Mouse (Mus musculus): ENCODE measurements around the gene Ncf2. TPM values are rescaled to one million over a fixed set of nuclear protein-coding genes. Genes with fewer than 3 reads are reported as not detected.
"Not testable (repeated sequence)": the region's sequence is repeated elsewhere in the genome, so short reads cannot be mapped to it uniquely, and the experiment has no call there.

Ncf2 gene
- polyA plus RNA-seq, 2 experiments, result 5.2 to 6.8 TPM

- no peaks in the 10 kb centered on the region for H3K9me3 ChIP-seq (ENCODE audit: control insufficient read depth, low read length)
- no peak overlapping the region for H3K4me2 ChIP-seq (replicated peaks; ENCODE audit: low read depth, low read length, severe bottlenecking)
- H3K4me1 ChIP-seq (ENCODE audit: control insufficient read depth, insufficient read depth, low read length), result no peaks in the 10 kb centered on the region
- DNase-seq (ENCODE audit: low spot score) (no peak), ATAC-seq (ENCODE audit: low FRiP score, low read depth) (no peak)
- no peaks in the 10 kb centered on the region for H3K36me3 ChIP-seq (ENCODE audit: control insufficient read depth, insufficient read depth, low read length)
- no peaks in the 10 kb centered on the region for H3K27me3 ChIP-seq (ENCODE audit: control insufficient read depth, insufficient read depth, low read length)
- WGBS, result 95% methylated on average over 8 of the region's 8 CpGs
- no peak for TF ChIP-seq POLR2A (IDR thresholded peaks at IDR 0.05; ENCODE audit: borderline replicate concordance, extremely low read depth, insufficient read depth, insufficient read length)
- H3K4me3 ChIP-seq (replicated peaks; ENCODE audit: low read length), result no peak overlapping the region
- H3K9ac ChIP-seq (ENCODE audit: low read depth, low read length, severe bottlenecking), result no peak overlapping the region
- H3K27ac ChIP-seq (replicated peaks; ENCODE audit: low read depth, low read length), result no peak overlapping the region
Observed at GRCm38 (mm10) chr1:152784620-152785019, 15.4 kb upstream of the Ncf2 start.

GRCm38 (mm10) chr1:152785446-152785845 is 14.5 kb upstream of the Ncf2 start:
- H3K9ac ChIP-seq (ENCODE audit: low read depth, low read length, severe bottlenecking); H3K4me2 ChIP-seq (replicated peaks; ENCODE audit: low read depth, low read length, severe bottlenecking); H3K4me1 ChIP-seq (ENCODE audit: control insufficient read depth, insufficient read depth, low read length); DNase-seq (ENCODE audit: low spot score); H3K36me3 ChIP-seq (ENCODE audit: control insufficient read depth, insufficient read depth, low read length); H3K27me3 ChIP-seq (ENCODE audit: control insufficient read depth, insufficient read depth, low read length); H3K4me3 ChIP-seq (replicated peaks; ENCODE audit: low read length); H3K9me3 ChIP-seq (ENCODE audit: control insufficient read depth, low read length); ATAC-seq (ENCODE audit: low FRiP score, low read depth); H3K27ac ChIP-seq (replicated peaks; ENCODE audit: low read depth, low read length): not testable (repeated sequence)
- 77% methylated on average over 3 of the region's 3 CpGs for WGBS

- H3K36me3 ChIP-seq (ENCODE audit: control insufficient read depth, insufficient read depth, low read length), result no peaks in the 10 kb centered on the region
- no peak overlapping the region for H3K4me2 ChIP-seq (replicated peaks; ENCODE audit: low read depth, low read length, severe bottlenecking)
- 87% methylated on average over 4 of the region's 4 CpGs for WGBS
Observed at GRCm38 (mm10) chr1:152786953-152787352, 13.0 kb upstream of the Ncf2 start.

GRCm38 (mm10) chr1:152788121-152788660 is 11.8 kb upstream of the Ncf2 start:
- H3K36me3 ChIP-seq (ENCODE audit: control insufficient read depth, insufficient read depth, low read length), result no peaks in the 10 kb centered on the region
- H3K4me3 ChIP-seq (replicated peaks; ENCODE audit: low read length), result no peak overlapping the region
- TF ChIP-seq POLR2A (IDR thresholded peaks at IDR 0.05; ENCODE audit: borderline replicate concordance, extremely low read depth, insufficient read depth, insufficient read length), result no peak
- ATAC-seq (ENCODE audit: low FRiP score, low read depth), result no peak
- no peak for DNase-seq (ENCODE audit: low spot score)
- H3K27ac ChIP-seq (replicated peaks; ENCODE audit: low read depth, low read length), result no peak overlapping the region
- no peaks in the 10 kb centered on the region for H3K27me3 ChIP-seq (ENCODE audit: control insufficient read depth, insufficient read depth, low read length)
- no peaks in the 10 kb centered on the region for H3K9me3 ChIP-seq (ENCODE audit: control insufficient read depth, low read length)
- WGBS, result 31% methylated on average over 4 of the region's 4 CpGs
- H3K4me1 ChIP-seq (ENCODE audit: control insufficient read depth, insufficient read depth, low read length), result no peaks in the 10 kb centered on the region
- H3K9ac ChIP-seq (ENCODE audit: low read depth, low read length, severe bottlenecking), result no peak overlapping the region
- H3K4me2 ChIP-seq (replicated peaks; ENCODE audit: low read depth, low read length, severe bottlenecking), result no peak overlapping the region

More at GRCm38 (mm10) chr1:152786953-152787352, 13.0 kb upstream of the Ncf2 start:
- H3K27ac ChIP-seq (replicated peaks; ENCODE audit: low read depth, low read length), result no peak overlapping the region
- no peak overlapping the region for H3K9ac ChIP-seq (ENCODE audit: low read depth, low read length, severe bottlenecking)
- no peaks in the 10 kb centered on the region for H3K27me3 ChIP-seq (ENCODE audit: control insufficient read depth, insufficient read depth, low read length)
- no peaks in the 10 kb centered on the region for H3K4me1 ChIP-seq (ENCODE audit: control insufficient read depth, insufficient read depth, low read length)
- no peak for ATAC-seq (ENCODE audit: low FRiP score, low read depth)
- no peaks in the 10 kb centered on the region for H3K9me3 ChIP-seq (ENCODE audit: control insufficient read depth, low read length)
- DNase-seq (ENCODE audit: low spot score), result no peak
- TF ChIP-seq POLR2A (IDR thresholded peaks at IDR 0.05; ENCODE audit: borderline replicate concordance, extremely low read depth, insufficient read depth, insufficient read length), result no peak
- no peak overlapping the region for H3K4me3 ChIP-seq (replicated peaks; ENCODE audit: low read length)

- DNase-seq (ENCODE audit: low spot score) (peak; percentile 58), ATAC-seq (ENCODE audit: low FRiP score, low read depth) (peak; percentile 30; the same call in 1 of the 2 replicates)
- Histone ChIP-seq H3K9ac (ENCODE audit: low read depth, low read length, severe bottlenecking) (no peak overlapping the region), H3K36me3 (ENCODE audit: control insufficient read depth, insufficient read depth, low read length) (no peaks in the 10 kb centered on the region), H3K9me3 (ENCODE audit: control insufficient read depth, low read length) (no peaks in the 10 kb centered on the region), H3K27me3 (ENCODE audit: control insufficient read depth, insufficient read depth, low read length) (no peaks in the 10 kb centered on the region), H3K4me3 (replicated peaks; ENCODE audit: low read length) (no peak overlapping the region), H3K4me1 (ENCODE audit: control insufficient read depth, insufficient read depth, low read length) (no peaks in the 10 kb centered on the region), H3K27ac (replicated peaks; ENCODE audit: low read depth, low read length) (no peak overlapping the region), H3K4me2 (replicated peaks; ENCODE audit: low read depth, low read length, severe bottlenecking) (no peak overlapping the region; the same call in 1 of the 2 replicates)
- WGBS, result 11% methylated on average over 12 of the region's 12 CpGs
- no peak for TF ChIP-seq POLR2A (IDR thresholded peaks at IDR 0.05; ENCODE audit: borderline replicate concordance, extremely low read depth, insufficient read depth, insufficient read length)
Observed at GRCm38 (mm10) chr1:152790254-152790653, 9.7 kb upstream of the Ncf2 start.

GRCm38 (mm10) chr1:152790821-152791220 is 9.2 kb upstream of the Ncf2 start:
- Histone ChIP-seq H3K27ac (replicated peaks; ENCODE audit: low read depth, low read length) (no peak overlapping the region), H3K27me3 (ENCODE audit: control insufficient read depth, insufficient read depth, low read length) (no peaks in the 10 kb centered on the region), H3K4me1 (ENCODE audit: control insufficient read depth, insufficient read depth, low read length) (no peaks in the 10 kb centered on the region), H3K36me3 (ENCODE audit: control insufficient read depth, insufficient read depth, low read length) (no peaks in the 10 kb centered on the region), H3K9ac (ENCODE audit: low read depth, low read length, severe bottlenecking) (no peak overlapping the region), H3K9me3 (ENCODE audit: control insufficient read depth, low read length) (no peaks in the 10 kb centered on the region), H3K4me3 (replicated peaks; ENCODE audit: low read length) (no peak overlapping the region), H3K4me2 (replicated peaks; ENCODE audit: low read depth, low read length, severe bottlenecking) (no peak overlapping the region; the same call in 1 of the 2 replicates)
- no peak for DNase-seq (ENCODE audit: low spot score)
- whole genome bisulfite sequencing, result 8% methylated on average over 6 of the region's 6 CpGs
- TF ChIP-seq POLR2A (IDR thresholded peaks at IDR 0.05; ENCODE audit: borderline replicate concordance, extremely low read depth, insufficient read depth, insufficient read length), result no peak
- ATAC-seq (ENCODE audit: low FRiP score, low read depth), result no peak

All from limb, embryonic 14.5 days (tissue).